Mouse (Mus musculus): ENCODE results near the gene Gm11099. TPM values are rescaled to one million over a fixed set of nuclear protein-coding genes. Genes with fewer than 3 reads are reported as not detected.
A peak's percentile ranks its signal among the peaks of the same experiment; 100 is the strongest.

Gene Gm11099
- not detected in 2 replicates for polyA plus RNA-seq (2014; fragmentation: Nextera tagmentation; extraction: Ambion mirVana)

- DNase-seq (ENCODE audit: low spot score) (no peak), ATAC-seq (ENCODE audit: low FRiP score) (no peak)
- Histone ChIP-seq H3K27me3 (ENCODE audit: control insufficient read depth, insufficient read depth, low read length) (no peaks in the 10 kb centered on the region), H3K36me3 (ENCODE audit: control insufficient read depth, insufficient read depth, low read length) (no peaks in the 10 kb centered on the region), H3K9ac (ENCODE audit: low read depth, low read length) (no peak within 1 kb of the TSS), H3K4me2 (replicated peaks; ENCODE audit: low read depth, low read length) (no peak within 1 kb of the TSS), H3K4me3 (ENCODE audit: low read depth, low read length) (no peak within 1 kb of the TSS), H3K27ac (ENCODE audit: low read depth, low read length) (no peak within 1 kb of the TSS), H3K4me1 (replicated peaks; ENCODE audit: control insufficient read depth, insufficient read depth, low read length) (no peaks in the 10 kb centered on the region), H3K9me3 (ENCODE audit: control insufficient read depth, low read length) (no peaks in the 10 kb centered on the region)
- 88% methylated on average over 5 of the region's 5 CpGs for WGBS
Measured at GRCm38 (mm10) chr2:58859134-58859533, at the start of gene Gm11099. Gm11099 (plus strand) TSS chr2:58859434.

DNA sequence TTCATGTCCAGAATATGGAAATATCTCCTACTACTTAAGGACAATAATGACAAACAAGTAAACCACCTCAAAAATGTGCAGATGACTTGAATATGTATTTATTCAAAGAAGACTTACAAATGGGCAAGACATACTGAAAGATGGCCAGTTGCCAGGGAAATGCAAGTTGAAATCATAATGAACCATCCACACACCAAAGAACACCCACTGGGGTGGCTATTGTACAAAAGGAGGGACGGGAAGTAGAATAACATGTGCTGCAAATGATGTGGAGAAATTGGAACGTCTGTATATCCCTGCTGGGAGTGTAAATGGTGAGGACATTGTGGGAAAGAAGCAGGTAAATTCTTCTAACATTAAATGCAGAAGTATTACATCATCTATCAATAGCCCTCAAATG, 46.3 kb upstream of the Gm11099 start:
- ATAC-seq (ENCODE audit: low FRiP score), result no peak
- DNase-seq (ENCODE audit: low spot score), result no peak
- whole genome bisulfite sequencing, result 52% methylated on average over 2 of the region's 2 CpGs
- H3K27ac ChIP-seq (ENCODE audit: low read depth, low read length), result no peak overlapping the region
- no peaks in the 10 kb centered on the region for H3K9me3 ChIP-seq (ENCODE audit: control insufficient read depth, low read length)
- no peaks in the 10 kb centered on the region for H3K4me1 ChIP-seq (replicated peaks; ENCODE audit: control insufficient read depth, insufficient read depth, low read length)
- H3K9ac ChIP-seq (ENCODE audit: low read depth, low read length), result no peak overlapping the region
- H3K27me3 ChIP-seq (ENCODE audit: control insufficient read depth, insufficient read depth, low read length), result no peaks in the 10 kb centered on the region
- H3K4me2 ChIP-seq (replicated peaks; ENCODE audit: low read depth, low read length), result no peak overlapping the region
- H3K4me3 ChIP-seq (ENCODE audit: low read depth, low read length), result no peak overlapping the region
- no peaks in the 10 kb centered on the region for H3K36me3 ChIP-seq (ENCODE audit: control insufficient read depth, insufficient read depth, low read length)

GRCm38 (mm10) chr2:58828910-58829600, 30.2 kb upstream of the Gm11099 start:
- Histone ChIP-seq H3K4me3 (ENCODE audit: low read depth, low read length) (no peak overlapping the region), H3K9ac (ENCODE audit: low read depth, low read length) (no peak overlapping the region), H3K4me1 (replicated peaks; ENCODE audit: control insufficient read depth, insufficient read depth, low read length) (no peaks in the 10 kb centered on the region), H3K4me2 (replicated peaks; ENCODE audit: low read depth, low read length) (no peak overlapping the region), H3K27ac (ENCODE audit: low read depth, low read length) (no peak overlapping the region), H3K27me3 (ENCODE audit: control insufficient read depth, insufficient read depth, low read length) (no peaks in the 10 kb centered on the region), H3K36me3 (ENCODE audit: control insufficient read depth, insufficient read depth, low read length) (no peaks in the 10 kb centered on the region), H3K9me3 (ENCODE audit: control insufficient read depth, low read length) (no peaks in the 10 kb centered on the region)
- 85% methylated on average over 3 of the region's 3 CpGs for WGBS
- no peak for DNase-seq (ENCODE audit: low spot score)
- no peak for ATAC-seq (ENCODE audit: low FRiP score)

- Histone ChIP-seq H3K4me3 (ENCODE audit: low read depth, low read length) (no peak overlapping the region), H3K9ac (ENCODE audit: low read depth, low read length) (no peak overlapping the region), H3K27ac (ENCODE audit: low read depth, low read length) (no peak overlapping the region), H3K4me2 (replicated peaks; ENCODE audit: low read depth, low read length) (no peak overlapping the region), H3K27me3 (ENCODE audit: control insufficient read depth, insufficient read depth, low read length) (no peaks in the 10 kb centered on the region), H3K4me1 (replicated peaks; ENCODE audit: control insufficient read depth, insufficient read depth, low read length) (no peaks in the 10 kb centered on the region), H3K9me3 (ENCODE audit: control insufficient read depth, low read length) (no peaks in the 10 kb centered on the region), H3K36me3 (ENCODE audit: control insufficient read depth, insufficient read depth, low read length) (no peaks in the 10 kb centered on the region)
- 71% methylated on average over 7 of the region's 7 CpGs for WGBS
- peak; percentile 3 for DNase-seq (ENCODE audit: low spot score)
- ATAC-seq (ENCODE audit: low FRiP score), result no peak
Measured at GRCm38 (mm10) chr2:58829981-58830742, 29.1 kb upstream of the Gm11099 start.

DNA sequence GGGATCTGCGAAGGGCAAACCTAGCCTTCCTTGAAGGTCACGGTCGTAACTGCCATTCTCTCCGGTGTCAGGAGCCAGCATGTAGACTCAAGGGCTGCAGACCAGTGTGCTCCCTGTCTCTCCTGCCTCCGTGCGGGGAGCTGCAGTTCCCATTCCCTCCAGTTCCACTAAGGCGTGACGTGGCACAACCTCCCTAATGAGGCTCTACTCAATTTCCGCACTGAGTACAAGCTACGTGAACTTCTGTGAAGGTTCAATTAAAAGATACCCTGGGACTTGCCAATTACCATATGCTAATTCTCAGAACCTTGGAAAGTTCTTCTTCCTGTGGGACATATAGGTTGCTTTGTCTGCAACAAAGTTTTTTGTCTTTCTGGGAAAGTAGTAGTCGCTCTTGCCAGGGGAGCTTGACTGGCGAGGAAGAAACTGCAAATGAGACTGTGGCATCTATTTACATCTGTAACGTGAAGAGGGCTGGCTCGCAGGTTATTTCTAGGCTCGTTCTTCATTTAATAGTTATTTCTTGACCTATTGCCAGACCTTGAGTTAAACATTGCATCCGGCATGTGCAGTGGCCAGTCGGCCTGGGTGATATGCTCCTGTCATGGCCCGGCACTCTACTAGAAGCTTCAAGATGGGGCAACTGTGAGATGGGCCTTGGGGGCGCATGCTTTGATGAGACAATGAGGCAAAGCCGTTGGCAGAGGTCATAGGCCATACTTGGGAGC, 26.8 kb upstream of the Gm11099 start:
- Histone ChIP-seq H3K9me3 (ENCODE audit: control insufficient read depth, low read length) (no peaks in the 10 kb centered on the region), H3K9ac (ENCODE audit: low read depth, low read length) (no peak overlapping the region), H3K27ac (ENCODE audit: low read depth, low read length) (no peak overlapping the region), H3K4me1 (replicated peaks; ENCODE audit: control insufficient read depth, insufficient read depth, low read length) (no peaks in the 10 kb centered on the region), H3K36me3 (ENCODE audit: control insufficient read depth, insufficient read depth, low read length) (no peaks in the 10 kb centered on the region), H3K4me2 (replicated peaks; ENCODE audit: low read depth, low read length) (no peak overlapping the region), H3K4me3 (ENCODE audit: low read depth, low read length) (no peak overlapping the region), H3K27me3 (ENCODE audit: control insufficient read depth, insufficient read depth, low read length) (no peaks in the 10 kb centered on the region)
- WGBS, result 91% methylated on average over 20 of the region's 20 CpGs
- DNase-seq (ENCODE audit: low spot score), result no peak
- no peak for ATAC-seq (ENCODE audit: low FRiP score)

DNA sequence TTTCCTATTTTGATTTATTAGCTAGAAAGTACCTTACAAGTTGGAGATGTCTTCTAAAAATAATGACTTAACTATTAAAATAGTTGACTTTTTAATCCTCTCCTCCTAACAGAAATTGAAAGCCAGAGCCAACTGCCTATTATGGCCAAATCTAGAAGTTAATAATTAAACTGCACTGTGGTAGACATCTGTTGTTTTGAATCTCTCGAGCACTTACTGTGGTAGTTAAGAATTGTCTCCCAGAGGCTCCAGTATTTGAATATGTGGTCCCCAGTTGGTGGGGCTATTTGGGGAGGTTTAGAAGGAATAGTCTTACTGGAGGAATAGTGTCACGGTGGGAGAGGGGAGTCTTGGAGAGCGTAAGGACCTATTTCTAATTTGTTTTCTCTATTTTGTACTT, 18.2 kb upstream of the Gm11099 start:
- no peak overlapping the region for H3K4me3 ChIP-seq (ENCODE audit: low read depth, low read length)
- H3K9me3 ChIP-seq (ENCODE audit: control insufficient read depth, low read length), result no peaks in the 10 kb centered on the region
- H3K27ac ChIP-seq (ENCODE audit: low read depth, low read length), result no peak overlapping the region
- H3K9ac ChIP-seq (ENCODE audit: low read depth, low read length), result no peak overlapping the region
- H3K36me3 ChIP-seq (ENCODE audit: control insufficient read depth, insufficient read depth, low read length), result no peaks in the 10 kb centered on the region
- H3K4me1 ChIP-seq (replicated peaks; ENCODE audit: control insufficient read depth, insufficient read depth, low read length), result no peaks in the 10 kb centered on the region
- no peaks in the 10 kb centered on the region for H3K27me3 ChIP-seq (ENCODE audit: control insufficient read depth, insufficient read depth, low read length)
- DNase-seq (ENCODE audit: low spot score) (no peak), ATAC-seq (ENCODE audit: low FRiP score) (no peak)
- no peak overlapping the region for H3K4me2 ChIP-seq (replicated peaks; ENCODE audit: low read depth, low read length)
- WGBS, result 61% methylated on average over 3 of the region's 3 CpGs

- H3K9ac ChIP-seq (ENCODE audit: low read depth, low read length), result no peak overlapping the region
- H3K4me3 ChIP-seq (ENCODE audit: low read depth, low read length), result no peak overlapping the region
- no peak overlapping the region for H3K27ac ChIP-seq (ENCODE audit: low read depth, low read length)
- H3K36me3 ChIP-seq (ENCODE audit: control insufficient read depth, insufficient read depth, low read length), result no peaks in the 10 kb centered on the region
- H3K4me2 ChIP-seq (replicated peaks; ENCODE audit: low read depth, low read length), result no peak overlapping the region
- ATAC-seq (ENCODE audit: low FRiP score) (no peak), DNase-seq (ENCODE audit: low spot score) (no peak)
- H3K9me3 ChIP-seq (ENCODE audit: control insufficient read depth, low read length), result no peaks in the 10 kb centered on the region
- H3K27me3 ChIP-seq (ENCODE audit: control insufficient read depth, insufficient read depth, low read length), result no peaks in the 10 kb centered on the region
- no peaks in the 10 kb centered on the region for H3K4me1 ChIP-seq (replicated peaks; ENCODE audit: control insufficient read depth, insufficient read depth, low read length)
- WGBS, result 85% methylated on average over 4 of the region's 4 CpGs
Measured at GRCm38 (mm10) chr2:58842443-58842842, 16.8 kb upstream of the Gm11099 start.

GRCm38 (mm10) chr2:58844499-58844898, 14.7 kb upstream of the Gm11099 start:
- no peak overlapping the region for H3K4me2 ChIP-seq (replicated peaks; ENCODE audit: low read depth, low read length)
- DNase-seq (ENCODE audit: low spot score) (no peak), ATAC-seq (ENCODE audit: low FRiP score) (no peak)
- no peaks in the 10 kb centered on the region for H3K9me3 ChIP-seq (ENCODE audit: control insufficient read depth, low read length)
- H3K27me3 ChIP-seq (ENCODE audit: control insufficient read depth, insufficient read depth, low read length), result no peaks in the 10 kb centered on the region
- no peak overlapping the region for H3K27ac ChIP-seq (ENCODE audit: low read depth, low read length)
- WGBS, result 39% methylated on average over 10 of the region's 10 CpGs
- no peaks in the 10 kb centered on the region for H3K4me1 ChIP-seq (replicated peaks; ENCODE audit: control insufficient read depth, insufficient read depth, low read length)
- H3K36me3 ChIP-seq (ENCODE audit: control insufficient read depth, insufficient read depth, low read length), result no peaks in the 10 kb centered on the region
- H3K9ac ChIP-seq (ENCODE audit: low read depth, low read length), result no peak overlapping the region
- H3K4me3 ChIP-seq (ENCODE audit: low read depth, low read length), result no peak overlapping the region
